Mouse (Mus musculus) forebrain, embryonic 11.5 days (tissue): ENCODE data around the gene Kremen1. TPM values are rescaled to one million over a fixed set of nuclear protein-coding genes. Genes with fewer than 3 reads are reported as not detected.

Experiments used
- ATAC-seq: fragments of 200-750 bp; cut with Nextera tagmentation; replicated peaks from 2 replicates; pipeline ENCODE4 v1.8.0; 2017; ENCODE audit warnings: moderate TSS enrichment; ENCODE audit not compliant: low FRiP score
- DNase-seq: peaks from one replicate; pipeline ENCODE4 v3.0.0-alpha.2; 2017; ENCODE audit warnings: low spot score
- H3K27ac ChIP-seq: fragments of 300-500 bp; sonication (generic); 2 replicates; pipeline ENCODE4 v1.5.1; 2014; ENCODE audit warnings: low read depth, low read length
- H3K27me3 ChIP-seq: fragments of 300-500 bp; sonication (generic); 2 replicates; pipeline ENCODE4 v1.6.1; 2014; ENCODE audit warnings: mild to moderate bottlenecking, low read length, mixed read lengths; ENCODE audit not compliant: control insufficient read depth, insufficient read depth
- H3K36me3 ChIP-seq: fragments of 300-500 bp; sonication (generic); 2 replicates; pipeline ENCODE4 v1.6.1; 2014; ENCODE audit warnings: mild to moderate bottlenecking, low read length, moderate library complexity, mixed read lengths; ENCODE audit not compliant: control insufficient read depth, insufficient read depth
- H3K4me1 ChIP-seq: fragments of 300-500 bp; sonication (generic); replicated peaks from 2 replicates; pipeline ENCODE4 v1.6.1; 2014; ENCODE audit warnings: low read length, mixed read lengths; ENCODE audit not compliant: control insufficient read depth, insufficient read depth
- H3K4me2 ChIP-seq: fragments of 300-500 bp; sonication (generic); 2 replicates; pipeline ENCODE4 v1.6.1; 2014; ENCODE audit warnings: low read depth, mild to moderate bottlenecking, low read length, moderate library complexity, mixed read lengths; ENCODE audit not compliant: severe bottlenecking
- H3K4me3 ChIP-seq: fragments of 300-500 bp; sonication (generic); 2 replicates; pipeline ENCODE4 v1.5.1; 2014; ENCODE audit warnings: low read depth, low read length
- H3K9ac ChIP-seq: fragments of 300-500 bp; sonication (generic); 2 replicates; pipeline ENCODE4 v1.6.1; 2014; ENCODE audit warnings: low read length
- H3K9me3 ChIP-seq: fragments of 300-500 bp; sonication (generic); 2 replicates; pipeline ENCODE4 v1.6.1; 2016; ENCODE audit warnings: low read length, mixed read lengths; ENCODE audit not compliant: control insufficient read depth
- WGBS: fragments of 180-500 bp; shearing (Covaris S2); extraction: QIAGEN DNeasy Blood & Tissue Kit; methylation state at CpG from one replicate; pipeline ENCODE4 v1.1.7; 2014; 5-methylcytosine and 5-hydroxymethylcytosine counted together
- polyA plus RNA-seq: library from polyadenylated mRNA; unstranded; fragments of >200 nt; fragmentation: Nextera tagmentation; extraction: Ambion mirVana; gene quantifications from 2 replicates; pipeline ENCODE4 v1.2.1, GENCODE M21; 2014

The Kremen1 gene
- polyA plus RNA-seq, 1 experiment from 2014 or later, result 10.8 TPM

DNA sequence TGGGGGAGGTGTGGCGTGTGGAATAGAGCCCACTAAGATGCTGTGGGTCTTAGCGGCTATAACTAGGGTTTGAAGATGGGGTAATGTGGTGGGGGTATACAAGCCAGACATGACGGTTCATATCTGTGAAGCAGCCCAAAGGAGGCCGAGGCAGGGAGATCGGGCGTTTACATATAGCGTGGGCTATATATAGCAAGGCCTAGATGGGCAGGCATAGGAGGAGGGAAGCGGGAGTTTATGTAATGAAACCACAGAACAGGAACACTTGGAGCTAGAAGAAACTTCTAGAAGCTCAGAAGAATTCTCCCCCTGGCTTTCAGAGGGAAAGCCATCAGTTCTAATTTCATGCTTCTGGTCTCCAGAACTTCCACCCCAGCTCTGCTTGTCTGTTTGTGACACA, 97.9 kb downstream of the Kremen1 start:
- Histone ChIP-seq H3K4me3 (no peak overlapping the region), H3K9me3 (peaks cover 5% of the 10 kb centered on the region), H3K9ac (no peak overlapping the region), H3K36me3 (no peaks in the 10 kb centered on the region), H3K4me2 (no peak overlapping the region), H3K27ac (no peak overlapping the region), H3K4me1 (peaks cover 16% of the 10 kb centered on the region; the same call in 1 of the 2 replicates), H3K27me3 (no peaks in the 10 kb centered on the region)
- WGBS, result 90% methylated on average over 8 of the region's 8 CpGs
- DNase-seq, result no peak
- no peak for ATAC-seq

DNA sequence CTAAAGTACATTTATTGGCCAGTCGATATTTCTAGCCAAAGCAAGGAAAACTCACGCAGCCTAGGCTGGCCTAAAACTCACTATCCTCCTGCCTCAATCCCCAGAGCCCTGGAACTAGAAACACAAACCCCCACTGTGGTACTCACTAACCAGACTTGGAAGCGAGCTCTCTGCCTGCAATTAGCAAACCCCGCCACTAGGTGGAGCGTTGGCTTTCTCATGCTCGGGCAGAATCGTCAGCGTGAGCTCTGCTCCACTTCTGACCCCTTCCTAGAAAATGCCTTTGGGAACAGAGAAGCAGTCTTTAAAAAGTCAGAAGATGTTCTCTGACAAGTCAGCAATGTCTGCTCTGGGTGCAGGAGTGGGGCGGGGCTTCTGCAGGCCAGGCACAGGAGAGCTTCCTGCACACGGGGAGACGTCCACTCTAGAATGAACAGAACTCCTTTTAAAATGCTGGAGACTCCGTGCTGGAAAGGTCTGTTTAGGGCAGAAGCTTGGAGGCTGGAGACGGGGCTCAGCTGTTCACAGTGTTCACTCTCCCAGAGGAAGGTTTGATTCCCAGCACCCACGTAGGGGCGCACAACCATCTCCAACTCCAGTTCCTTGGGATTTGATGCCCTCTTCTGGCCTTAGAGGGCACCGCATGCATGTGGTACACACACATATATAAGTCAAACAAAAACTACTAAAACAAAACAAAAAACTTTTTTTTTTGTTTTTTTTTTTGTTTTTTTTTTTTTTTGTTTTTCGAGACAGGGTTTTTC, 100.5 kb downstream of the Kremen1 start:
- DNase-seq, result no peak
- no peak overlapping the region for H3K4me3 ChIP-seq
- WGBS, result 72% methylated on average over 17 of the region's 17 CpGs

DNA sequence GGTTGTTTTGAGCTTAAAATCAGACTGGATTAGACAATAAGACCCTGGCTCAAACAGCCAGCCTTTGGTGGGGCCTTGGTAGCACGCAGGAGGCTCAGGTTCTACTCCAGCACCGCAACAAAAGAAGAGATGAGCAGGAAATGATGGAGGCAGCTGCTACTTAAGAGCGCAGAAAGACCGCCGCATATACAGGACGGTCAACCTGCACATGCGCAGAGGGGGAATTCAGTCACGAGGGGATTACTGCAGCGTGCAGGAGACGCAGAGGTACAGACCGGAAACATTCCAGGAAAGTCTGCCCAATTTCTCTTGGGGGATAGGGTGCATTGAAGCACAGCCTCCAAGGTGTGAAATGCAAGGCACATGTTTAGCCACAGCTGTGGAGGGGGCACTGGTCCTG, 103.3 kb downstream of the Kremen1 start:
- Histone ChIP-seq H3K9me3 (peaks cover 5% of the 10 kb centered on the region), H3K9ac (no peak overlapping the region), H3K36me3 (no peaks in the 10 kb centered on the region), H3K4me1 (no peaks in the 10 kb centered on the region), H3K27me3 (no peaks in the 10 kb centered on the region), H3K4me3 (no peak overlapping the region), H3K4me2 (no peak overlapping the region), H3K27ac (no peak overlapping the region)
- DNase-seq (no peak), ATAC-seq (no peak)
- WGBS, result 88% methylated on average over 11 of the region's 11 CpGs

More for the DNA sequence above, 100.5 kb downstream of the Kremen1 start:
- Histone ChIP-seq H3K9me3 (peaks cover 5% of the 10 kb centered on the region), H3K27me3 (no peaks in the 10 kb centered on the region), H3K4me2 (no peak overlapping the region), H3K36me3 (no peaks in the 10 kb centered on the region), H3K27ac (no peak overlapping the region), H3K4me1 (peaks cover 8% of the 10 kb centered on the region; the same call in 1 of the 2 replicates), H3K9ac (no peak overlapping the region)
- ATAC-seq, result no peak

DNA sequence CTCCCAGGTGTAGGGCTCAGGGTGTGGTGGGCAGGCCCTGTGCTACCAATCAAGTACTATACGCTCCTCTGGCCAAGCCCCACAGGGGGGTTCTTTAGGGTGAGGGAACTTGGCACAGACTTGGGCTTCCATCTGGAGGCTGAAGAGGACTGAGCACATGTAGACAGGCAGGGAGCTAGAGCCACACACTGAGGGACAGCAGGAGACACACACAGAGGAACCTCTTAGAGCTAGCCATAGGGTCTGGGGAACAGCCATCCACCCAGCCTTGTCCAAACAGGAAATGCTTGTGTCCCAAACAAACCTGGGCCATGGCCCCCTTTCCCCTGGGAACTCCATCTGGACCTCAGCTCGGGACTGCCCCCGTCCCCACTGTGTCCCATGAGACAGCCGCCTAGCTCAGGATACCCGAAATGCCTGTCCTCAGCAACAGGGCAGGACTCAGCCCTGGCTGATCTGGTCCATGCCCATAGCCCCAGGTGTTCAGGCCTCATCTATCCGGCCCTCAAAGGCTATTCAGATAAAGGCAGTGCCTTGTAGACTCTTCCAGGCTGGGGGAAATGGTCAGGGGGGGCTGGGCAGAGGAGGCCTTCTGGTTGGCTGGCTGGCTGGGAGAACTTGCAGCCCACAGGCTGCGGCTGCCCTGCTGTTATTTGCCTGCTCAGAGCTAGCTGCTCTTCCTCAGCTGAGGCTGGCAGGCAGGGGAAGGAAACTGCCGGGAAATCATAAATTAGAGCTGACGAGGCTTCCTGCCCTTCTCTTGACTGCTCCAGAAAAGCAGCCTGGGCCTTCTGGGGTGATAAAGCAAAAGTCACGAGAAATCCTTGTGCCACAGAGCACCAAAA, 106.2 kb downstream of the Kremen1 start:
- H3K27me3 ChIP-seq, result no peaks in the 10 kb centered on the region; the same call in 1 of the 2 replicates

DNA sequence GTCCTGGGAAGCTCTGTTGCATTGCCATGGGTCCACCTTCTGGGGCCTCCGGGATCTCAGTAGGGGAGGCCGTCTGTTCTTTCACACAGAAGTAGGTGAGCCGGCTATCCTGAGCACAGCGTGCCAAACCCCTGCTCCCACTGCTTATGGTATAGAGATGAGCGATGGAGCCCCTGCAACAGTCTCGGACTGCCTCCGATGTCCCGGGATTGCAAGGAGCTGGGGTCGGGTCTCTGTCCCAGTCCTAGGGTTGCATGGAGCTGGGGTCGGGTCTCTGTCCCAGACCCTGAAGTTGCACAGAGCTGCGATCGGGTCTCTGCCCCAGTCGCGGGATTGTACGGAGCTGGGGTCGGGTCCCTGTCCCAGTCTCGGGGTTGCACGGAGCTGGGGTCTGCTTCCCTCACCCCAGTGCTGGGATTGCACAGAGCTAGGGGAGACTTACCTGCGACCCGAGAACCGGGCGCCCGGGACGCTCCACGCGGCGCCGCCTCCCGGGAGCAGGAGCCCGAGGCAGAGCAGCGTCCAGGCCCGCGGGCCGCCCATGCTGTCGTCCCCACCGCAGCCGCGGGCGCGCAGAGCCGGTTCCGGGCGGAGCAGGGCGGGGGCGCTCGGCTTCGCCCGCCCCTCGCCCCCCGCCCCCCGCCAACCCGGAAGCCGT, 109.5 kb downstream of the Kremen1 start, which contains the start of gene Emid1:
Gene Emid1 (minus strand): TSS at position 578 of the 658 bp plus-strand sequence.
- Histone ChIP-seq H3K9ac (peak within 1 kb of the TSS; percentile 75), H3K36me3 (no peaks in the 10 kb centered on the region), H3K4me2 (peak within 1 kb of the TSS; percentile 93), H3K9me3 (no peaks in the 10 kb centered on the region), H3K27me3 (no peaks in the 10 kb centered on the region; the same call in 1 of the 2 replicates), H3K4me3 (peak within 1 kb of the TSS; percentile 55), H3K4me1 (peaks cover 25% of the 10 kb centered on the region), H3K27ac (no peak within 1 kb of the TSS)
- DNase-seq (peak; percentile 69), ATAC-seq (peak; percentile 40)
- under 1% methylated on average over 41 of the region's 53 CpGs for WGBS

More for the DNA sequence above, 106.2 kb downstream of the Kremen1 start:
- Histone ChIP-seq H3K9ac (no peak overlapping the region; the same call in 1 of the 2 replicates), H3K4me1 (peaks cover 13% of the 10 kb centered on the region), H3K36me3 (no peaks in the 10 kb centered on the region), H3K9me3 (no peaks in the 10 kb centered on the region), H3K27ac (no peak overlapping the region), H3K4me3 (no peak overlapping the region), H3K4me2 (no peak overlapping the region)
- no peak for DNase-seq
- WGBS, result 55% methylated on average over 10 of the region's 10 CpGs
- ATAC-seq, result no peak

DNA sequence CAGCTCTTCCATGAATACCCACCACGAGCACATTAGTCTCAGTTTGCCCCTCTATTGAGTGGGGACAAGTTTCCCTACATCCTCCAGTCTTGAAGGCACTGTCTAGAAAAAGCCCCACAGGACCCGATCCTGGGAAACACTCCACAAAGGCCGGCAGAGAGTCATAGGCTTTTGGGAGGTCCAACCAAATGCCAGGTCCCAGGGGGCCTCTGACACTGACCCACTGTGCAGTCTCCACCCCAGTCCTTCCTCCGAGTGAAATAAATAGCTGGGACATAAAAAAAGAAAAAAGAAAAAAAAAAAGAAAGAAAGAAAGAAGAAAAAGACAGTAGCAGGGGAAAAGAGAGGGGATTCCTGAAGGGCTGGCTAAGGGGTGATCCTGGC, 110.1 kb downstream of the Kremen1 start:
- 5% methylated on average over 4 of the region's 4 CpGs for WGBS
- Histone ChIP-seq H3K36me3 (no peaks in the 10 kb centered on the region), H3K4me1 (peaks cover 25% of the 10 kb centered on the region), H3K9ac (peak overlapping the region; percentile 75), H3K4me3 (peak overlapping the region; percentile 55), H3K27me3 (no peaks in the 10 kb centered on the region; the same call in 1 of the 2 replicates), H3K4me2 (peak overlapping the region; percentile 93), H3K27ac (no peak overlapping the region), H3K9me3 (no peaks in the 10 kb centered on the region)
- ATAC-seq (no peak), DNase-seq (no peak)

DNA sequence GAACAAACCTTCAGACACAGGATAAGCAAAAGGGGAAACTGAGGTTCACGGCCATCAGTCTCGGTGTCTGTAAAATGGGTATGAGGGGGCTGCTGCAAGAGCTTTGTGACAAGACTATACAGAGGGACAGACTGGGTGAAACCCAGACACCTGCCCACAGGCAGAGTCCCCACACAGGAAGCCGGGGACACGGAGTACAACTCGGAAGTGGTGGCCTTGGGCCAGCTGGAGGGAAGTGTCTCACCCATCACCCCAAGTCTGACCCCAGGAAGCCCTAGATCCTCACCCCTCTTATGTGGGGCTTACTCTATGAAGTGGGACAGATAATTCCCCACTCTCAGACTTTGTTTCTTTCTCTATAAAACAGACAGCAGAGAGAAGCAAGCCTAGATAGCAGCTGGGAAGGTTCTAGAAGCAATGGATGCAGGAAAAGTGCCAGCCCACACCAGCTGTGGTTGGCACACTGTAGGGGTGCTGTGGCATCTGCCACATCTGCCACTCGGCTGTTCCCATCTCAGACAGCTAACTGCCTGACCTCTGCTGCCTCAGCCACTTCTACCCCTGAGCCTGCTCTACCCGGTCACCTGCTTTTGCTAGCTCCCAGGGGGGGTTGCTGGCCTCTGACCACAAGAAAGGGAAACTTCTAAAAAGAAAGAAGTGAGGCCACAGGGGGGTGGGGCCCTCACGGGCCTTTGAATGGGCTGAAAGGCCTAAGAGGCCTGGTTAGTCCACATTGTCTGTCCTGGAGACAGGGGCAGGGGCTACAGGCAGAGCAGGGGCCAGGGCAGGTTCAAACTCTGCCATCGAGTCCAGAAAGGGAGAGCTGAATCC, 110.7 kb downstream of the Kremen1 start:
- Histone ChIP-seq H3K4me1 (peaks cover 25% of the 10 kb centered on the region), H3K27me3 (no peaks in the 10 kb centered on the region; the same call in 1 of the 2 replicates), H3K9me3 (no peaks in the 10 kb centered on the region), H3K4me2 (peak overlapping the region; percentile 93; the same call in 1 of the 2 replicates), H3K9ac (peak overlapping the region; percentile 75; the same call in 1 of the 2 replicates), H3K36me3 (no peaks in the 10 kb centered on the region), H3K27ac (no peak overlapping the region), H3K4me3 (no peak overlapping the region)
- 49% methylated on average over 9 of the region's 9 CpGs for WGBS
- DNase-seq (no peak), ATAC-seq (no peak)
